Comparison of ENCODE assay signal across 8 mouse cellular contexts in genomic region chr1:131269797-131270578, GRCm38 (mm10). TPM values are rescaled to one million over a fixed set of nuclear protein-coding genes. Genes with fewer than 3 reads are reported as not detected.
A peak's percentile ranks its signal among the peaks of the same experiment; 100 is the strongest.
DNase-seq lines count a peak whose midpoint lies in the region; ATAC-seq and TF ChIP-seq lines count a peak whose summit lies in the region.

No protein-coding gene starts in this region.

- H3K27me3 ChIP-seq in intestine, embryonic 16.5 days (replicated peaks; ENCODE audit: control insufficient read depth, insufficient read depth, low read length) = no peaks in the 10 kb centered on the region
- no peaks in the 10 kb centered on the region for H3K27me3 ChIP-seq in midbrain, embryonic 11.5 days (ENCODE audit: control insufficient read depth, insufficient read depth, low read length)
- H3K27me3 ChIP-seq in small intestine, adult 2 months (ENCODE audit: control insufficient read depth, insufficient read depth, low read length) = no peaks in the 10 kb centered on the region

- H3K4me3 ChIP-seq in gastrocnemius, adult 2 months = no peak overlapping the region
- no peak overlapping the region for H3K4me3 ChIP-seq in intestine, embryonic 16.5 days (ENCODE audit: low read length)
- H3K4me3 ChIP-seq in midbrain, embryonic 11.5 days (ENCODE audit: low read depth, low read length) = no peak overlapping the region
- H3K4me3 ChIP-seq in small intestine, adult 2 months (ENCODE audit: low read depth, low read length) = no peak overlapping the region

- H3K27ac ChIP-seq in gastrocnemius, adult 2 months = no peak overlapping the region
- H3K27ac ChIP-seq in intestine, embryonic 16.5 days (ENCODE audit: low read length) = no peak overlapping the region
- H3K27ac ChIP-seq in midbrain, embryonic 11.5 days (ENCODE audit: low read depth, low read length) = no peak overlapping the region
- H3K27ac ChIP-seq in small intestine, adult 2 months (ENCODE audit: insufficient read depth, low read depth, low read length) = no peak overlapping the region

- intact Hi-C loops in heart, postnatal 25 days (cut with DNase I) = loop anchor here (5.0 kb wide), 1 partner anchor 287 kb away; no protein-coding TSS in a partner anchor
- intact Hi-C loops in gastrocnemius, adult 2 months (cut with DNase I) = loop anchor here (10.0 kb wide), 1 partner anchor 395 kb away; no protein-coding TSS in a partner anchor
- intact Hi-C loops in left cerebral cortex, postnatal 14 days (cut with DNase I) = no loop called here

- peak; percentile 91 for TF ChIP-seq CTCF in gastrocnemius, adult 2 months (IDR thresholded peaks at IDR 0.05)
- TF ChIP-seq CTCF in small intestine, adult 2 months (IDR thresholded peaks at IDR 0.05; ENCODE audit: extremely low read depth, insufficient read length, insufficient replicate concordance, low read depth, low read length) = peak; percentile 84; the same call in 1 of the 2 replicates

- DNase-seq in heart, adult 18-20 months = peak; percentile 44 to 81
- DNase-seq in heart, postnatal 25 days (ENCODE audit: low spot score) = no peak
- peak; percentile 80 to 88 for DNase-seq in cerebellum, postnatal 36 days
- peak; percentile 62 for DNase-seq in gastrocnemius, adult 2 months
- peak; percentile 77 to 85 for DNase-seq in left cerebral cortex, postnatal 14 days (ENCODE audit: low spot score in 2 of 2)
- peak; percentile 98 for DNase-seq in midbrain, embryonic 11.5 days (ENCODE audit: low spot score, missing footprints)

- no peak overlapping the region for H3K4me2 ChIP-seq in intestine, embryonic 16.5 days (ENCODE audit: low read depth, low read length)
- H3K4me2 ChIP-seq in midbrain, embryonic 11.5 days = peak overlapping the region; percentile 5; the same call in 1 of the 2 replicates

- H3K4me1 ChIP-seq in intestine, embryonic 16.5 days (ENCODE audit: control insufficient read depth, insufficient read depth, low read length) = peaks cover 7% of the 10 kb centered on the region; the same call in 1 of the 2 replicates
- H3K4me1 ChIP-seq in midbrain, embryonic 11.5 days (ENCODE audit: control insufficient read depth, insufficient read depth, low read length) = peaks cover 5% of the 10 kb centered on the region; the same call in 1 of the 2 replicates
- H3K4me1 ChIP-seq in small intestine, adult 2 months (ENCODE audit: control insufficient read depth, insufficient read depth, insufficient read length, low read length) = peaks cover 3% of the 10 kb centered on the region; the same call in 1 of the 2 replicates

- TF ChIP-seq POLR2A in small intestine, adult 2 months (IDR thresholded peaks at IDR 0.05; ENCODE audit: low read depth, low read length) = no peak

- ATAC-seq in intestine, embryonic 16.5 days = peak; percentile 34
- peak; percentile 70 for ATAC-seq in midbrain, embryonic 11.5 days (ENCODE audit: low FRiP score)

- H3K9ac ChIP-seq in intestine, embryonic 16.5 days (ENCODE audit: low read depth, low read length) = no peak overlapping the region
- H3K9ac ChIP-seq in midbrain, embryonic 11.5 days (ENCODE audit: low read length) = peak overlapping the region; percentile 14; the same call in 1 of the 2 replicates

- 41% methylated on average over 22 of the region's 22 CpGs for WGBS in intestine, embryonic 16.5 days
- 28% methylated on average over 22 of the region's 22 CpGs for WGBS in midbrain, embryonic 11.5 days
- WGBS in small intestine, adult 2 months = 63% methylated on average over 22 of the region's 22 CpGs

- H3K9me3 ChIP-seq in intestine, embryonic 16.5 days (ENCODE audit: control insufficient read depth, low read length) = no peaks in the 10 kb centered on the region
- no peaks in the 10 kb centered on the region for H3K9me3 ChIP-seq in midbrain, embryonic 11.5 days (ENCODE audit: control insufficient read depth, low read length)

- no peaks in the 10 kb centered on the region; the same call in 1 of the 2 replicates for H3K36me3 ChIP-seq in intestine, embryonic 16.5 days (ENCODE audit: control insufficient read depth, insufficient read depth, low read length)
- H3K36me3 ChIP-seq in midbrain, embryonic 11.5 days (ENCODE audit: control insufficient read depth, insufficient read depth, low read length) = no peaks in the 10 kb centered on the region
- peaks cover 44% of the 10 kb centered on the region for H3K36me3 ChIP-seq in small intestine, adult 2 months (ENCODE audit: control insufficient read depth, insufficient read depth, low read length)

RNA-seq across cellular contexts. Expression of gene Ikbke, which starts 9.4 kb away (rescaled TPM):
- total RNA-seq in heart, adult 18-20 months (2021) = 1 to 10 TPM; 1.5 to 2.6 TPM
- 1 to 10 TPM; 1.4 to 1.7 TPM for total RNA-seq in heart, postnatal 25 days (2021)
- 1 to 10 TPM in 1 of 2 experiments, under 1 TPM in 1; 0.46 to 1.1 TPM for total RNA-seq in gastrocnemius, adult 2 months (2021)
- 13.0 and 13.8 TPM in 2 replicates for polyA plus RNA-seq in intestine, embryonic 16.5 days (2015; fragmentation: Nextera tagmentation; extraction: Ambion mirVana)
- 1 to 10 TPM; 1.5 TPM for total RNA-seq in left cerebral cortex, postnatal 14 days (2021)
- 0.55 and 0.57 TPM in 2 replicates for polyA plus RNA-seq in midbrain, embryonic 11.5 days (2014; fragmentation: Nextera tagmentation; extraction: Ambion mirVana)
- polyA plus RNA-seq in small intestine, adult 2 months (2012; rRNA removed) = 16.3 and 43.9 TPM in 2 replicates

RNA-seq across cellular contexts. Expression of gene Rassf5, which starts 24.9 kb away (rescaled TPM):
- 1 to 10 TPM; 2.2 to 4.4 TPM for total RNA-seq in heart, adult 18-20 months (2021)
- total RNA-seq in heart, postnatal 25 days (2021) = 1 to 10 TPM; 1.6 to 2.3 TPM
- total RNA-seq in gastrocnemius, adult 2 months (2021) = 1 to 10 TPM in 1 of 2 experiments, under 1 TPM in 1; 0.71 to 1.1 TPM
- polyA plus RNA-seq in intestine, embryonic 16.5 days (2015; fragmentation: Nextera tagmentation; extraction: Ambion mirVana) = 3.5 and 4.1 TPM in 2 replicates
- 10 to 100 TPM; 25.1 to 25.8 TPM for total RNA-seq in left cerebral cortex, postnatal 14 days (2021)
- 0.52 and 1.00 TPM in 2 replicates for polyA plus RNA-seq in midbrain, embryonic 11.5 days (2014; fragmentation: Nextera tagmentation; extraction: Ambion mirVana)
- polyA plus RNA-seq in small intestine, adult 2 months (2012; rRNA removed) = 2.9 and 4.0 TPM in 2 replicates

Comparison
In these comparisons a context has a peak if more than half of its experiments do, and no peak if none do; other contexts are left out.
1. RNA of gene Rassf5, which starts 24.9 kb away (total RNA-seq): 25.1 to 25.8 TPM in left cerebral cortex, postnatal 14 days; 2.2 to 4.4 TPM in heart, adult 18-20 months, 1.6 to 2.3 TPM in heart, postnatal 25 days and 0.71 to 1.1 TPM in gastrocnemius, adult 2 months; every median in the first group is over 4 times any median in the second.